Mouse (Mus musculus) adrenal gland, adult 2 months (tissue): Measurements from ENCODE around the gene Tmem51. TPM values are rescaled to one million over a fixed set of nuclear protein-coding genes. Genes with fewer than 3 reads are reported as not detected.
"Not testable (repeated sequence)": the region's sequence is repeated elsewhere in the genome, so short reads cannot be mapped to it uniquely, and the experiment has no call there.

ENCODE experiments used
- DNase-seq: peaks from one replicate; pipeline ENCODE4 v3.0.0; 2021
- polyA plus RNA-seq: library from polyadenylated mRNA; depleted of rRNA; stranded (reverse); fragments of >200 nt; gene quantifications from 2 replicates; pipeline ENCODE4 v1.2.3, GENCODE M21; 2012
- total RNA-seq, 2 experiments: library from RNA; stranded (reverse); gene quantifications; 2 replicates each; pipeline ENCODE4 v1.2.3; 2021

Gene Tmem51
- total and polyA plus RNA-seq, 3 experiments = 3.5 to 10.0 (median 5.3) TPM

GRCm38 (mm10) chr4:142024536-142024935 is 59.6 kb downstream of the Tmem51 start:
- no peak for DNase-seq

- DNase-seq = no peak
Measured at GRCm38 (mm10) chr4:142023166-142023565, 60.9 kb downstream of the Tmem51 start.

- DNase-seq = no peak
Measured at GRCm38 (mm10) chr4:142017686-142018085, 66.4 kb downstream of the Tmem51 start.

- peak; percentile 76 for DNase-seq
Measured at GRCm38 (mm10) chr4:142014659-142015608, 69.2 kb downstream of the Tmem51 start, which contains the start of gene Fhad1. Gene Fhad1 (minus strand): TSS chr4:142015082.

- no peak for DNase-seq
Measured at GRCm38 (mm10) chr4:142011236-142011635, 72.9 kb downstream of the Tmem51 start.

- no peak for DNase-seq
Measured at GRCm38 (mm10) chr4:142010441-142010840, 73.7 kb downstream of the Tmem51 start.

- no peak for DNase-seq
Measured at GRCm38 (mm10) chr4:142008206-142008605, 75.9 kb downstream of the Tmem51 start.

GRCm38 (mm10) chr4:142000581-142000980 is 83.5 kb downstream of the Tmem51 start:
- no peak for DNase-seq

- no peak for DNase-seq
Measured at GRCm38 (mm10) chr4:141999494-142000074, 84.5 kb downstream of the Tmem51 start.

- no peak for DNase-seq
Measured at GRCm38 (mm10) chr4:141998282-141998821, 85.8 kb downstream of the Tmem51 start.

- no peak for DNase-seq
Measured at GRCm38 (mm10) chr4:141996880-141997279, 87.2 kb downstream of the Tmem51 start.

GRCm38 (mm10) chr4:141996086-141996485 is 88.0 kb downstream of the Tmem51 start:
- no peak for DNase-seq

- not testable (repeated sequence) for DNase-seq
Measured at GRCm38 (mm10) chr4:141994062-141994471, 90.0 kb downstream of the Tmem51 start.

- DNase-seq = no peak
Measured at GRCm38 (mm10) chr4:141993347-141994061, 90.6 kb downstream of the Tmem51 start.

- peak; percentile 26 for DNase-seq
Measured at GRCm38 (mm10) chr4:141992530-141993204, 91.4 kb downstream of the Tmem51 start.

- no peak for DNase-seq
Measured at GRCm38 (mm10) chr4:141988178-141988577, 95.9 kb downstream of the Tmem51 start.

- DNase-seq = no peak
Measured at GRCm38 (mm10) chr4:141983689-141984088, 100.4 kb downstream of the Tmem51 start.

- no peak for DNase-seq
Measured at GRCm38 (mm10) chr4:141981475-141981874, 102.6 kb downstream of the Tmem51 start.
